Mouse (Mus musculus) MEL (cell line): ENCODE measurements at regions not wholly inside any gene's neighbourhood (a gene's known extent, or its start where the extent isn't known, plus 50 kb on each side); places are given as distances from the start of the nearest gene placed in this dataset.

ENCODE experiments used
- DNase-seq: peaks from one replicate; pipeline ENCODE4 v3.0.0; 2011; ENCODE audit warnings: low read depth, low spot score
- H3K27ac ChIP-seq: 2 replicates; pipeline ENCODE4 v1.5.1; 2012; ENCODE audit warnings: low read depth, mild to moderate bottlenecking, control low read depth, low read length, moderate library complexity; ENCODE audit not compliant: control insufficient read depth
- H3K27me3 ChIP-seq, 2 experiments: fragments of 150-350 bp in 1 of 2; sonication (generic) in 1 of 2; 2 replicates each; pipeline ENCODE4 v1.6.1; 2012; ENCODE audit warnings: low read length in 2 of 2, mild to moderate bottlenecking in 2 of 2, improper control_type of control experiment in 1 of 2, moderate library complexity in 1 of 2; ENCODE audit not compliant: insufficient read depth in 2 of 2, control insufficient read depth in 1 of 2
- H3K36me3 ChIP-seq, 2 experiments: 2 replicates each; pipeline ENCODE4 v1.6.1; 2012 to 2014; ENCODE audit warnings: low read length in 2 of 2, improper control_type of control experiment in 1 of 2, inconsistent platforms in 1 of 2, mild to moderate bottlenecking in 1 of 2; ENCODE audit not compliant: insufficient read depth in 2 of 2, control insufficient read depth in 1 of 2
- H3K4me1 ChIP-seq, 2 experiments: fragments of 150-350 bp in 1 of 2; sonication (generic) in 1 of 2; 2 replicates each; pipeline ENCODE4 v1.6.1; 2012; ENCODE audit warnings: low read length in 2 of 2, improper control_type of control experiment in 1 of 2, mild to moderate bottlenecking in 1 of 2; ENCODE audit not compliant: insufficient read depth in 2 of 2, control insufficient read depth in 1 of 2
- H3K4me3 ChIP-seq, 2 experiments: fragments of 150-350 bp in 1 of 2; sonication (generic) in 1 of 2; 2 replicates each; pipeline ENCODE4 v1.5.1; 2012; ENCODE audit warnings: low read depth in 2 of 2, low read length in 2 of 2, mild to moderate bottlenecking in 2 of 2, moderate library complexity in 2 of 2, control low read depth in 1 of 2, improper control_type of control experiment in 1 of 2; ENCODE audit not compliant: control insufficient read depth in 1 of 2, insufficient read depth in 1 of 2
- H3K79me2 ChIP-seq: 2 replicates; pipeline ENCODE4 v1.6.1; 2012; ENCODE audit warnings: mild to moderate bottlenecking, low read length, moderate library complexity; ENCODE audit not compliant: control insufficient read depth, poor library complexity, insufficient read depth
- H3K9ac ChIP-seq: 2 replicates; pipeline ENCODE4 v1.6.1; 2012; ENCODE audit warnings: low read depth, mild to moderate bottlenecking, control low read depth, low read length, moderate library complexity; ENCODE audit not compliant: control insufficient read depth, poor library complexity, severe bottlenecking
- H3K9me3 ChIP-seq: fragments of 150-350 bp; sonication (generic); replicated peaks from 2 replicates; pipeline ENCODE4 v1.6.1; 2012; ENCODE audit warnings: mild to moderate bottlenecking, low read length, improper control_type of control experiment, moderate library complexity; ENCODE audit not compliant: insufficient read depth
- CHD1 ChIP-seq: IDR thresholded peaks from 2 replicates; pipeline ENCODE4 v1.6.1; 2012; ENCODE audit warnings: low read depth, mild to moderate bottlenecking, inconsistent platforms, low read length, improper control_type of control experiment
- CHD2 ChIP-seq: IDR thresholded peaks from 2 replicates; pipeline ENCODE4 v1.6.1; 2011; ENCODE audit warnings: low read length, improper control_type of control experiment
- CTCF ChIP-seq, 3 experiments: IDR thresholded peaks in 2 of 3; conservative IDR thresholded peaks in 1 of 3; 2 replicates each; pipeline ENCODE4 v1.5.1; 2011 to 2012; ENCODE audit warnings: low read length in 3 of 3, low read depth in 2 of 3, mild to moderate bottlenecking in 2 of 3, improper control_type of control experiment in 1 of 3, inconsistent platforms in 1 of 3, mixed read lengths in 1 of 3, moderate library complexity in 1 of 3; ENCODE audit not compliant: control insufficient read depth in 1 of 3, insufficient read depth in 1 of 3, poor library complexity in 1 of 3, severe bottlenecking in 1 of 3
- ETS1 ChIP-seq: IDR thresholded peaks from 2 replicates; pipeline ENCODE4 v1.6.1; 2012; ENCODE audit warnings: low read depth, mild to moderate bottlenecking, inconsistent platforms, low read length, improper control_type of control experiment, moderate library complexity
- KAT2A ChIP-seq: conservative IDR thresholded peaks from 2 replicates; pipeline ENCODE4 v1.6.1; 2012; ENCODE audit warnings: low read depth, low read length, improper control_type of control experiment, inconsistent platforms
- MXI1 ChIP-seq: IDR thresholded peaks from 2 replicates; pipeline ENCODE4 v1.6.1; 2011; ENCODE audit warnings: mild to moderate bottlenecking, low read depth, low read length, improper control_type of control experiment
- MYC ChIP-seq: IDR thresholded peaks from 2 replicates; pipeline ENCODE4 v1.6.1; 2011; ENCODE audit warnings: low read depth, mild to moderate bottlenecking, low read length, improper control_type of control experiment, moderate library complexity
- NELFE ChIP-seq: IDR thresholded peaks from 2 replicates; pipeline ENCODE4 v1.6.1; 2011; ENCODE audit warnings: low read depth, low read length, improper control_type of control experiment
- POLR2AphosphoS2 ChIP-seq: IDR thresholded peaks from 2 replicates; pipeline ENCODE4 v1.6.1; 2011; ENCODE audit warnings: low read length, improper control_type of control experiment
- RAD21 ChIP-seq: IDR thresholded peaks from 2 replicates; pipeline ENCODE4 v1.6.1; 2011; ENCODE audit warnings: mild to moderate bottlenecking, low read depth, low read length, improper control_type of control experiment
- SIN3A ChIP-seq: IDR thresholded peaks from 2 replicates; pipeline ENCODE4 v1.6.1; 2012; ENCODE audit warnings: low read length, improper control_type of control experiment, inconsistent platforms
- SMC3 ChIP-seq: IDR thresholded peaks from 2 replicates; pipeline ENCODE4 v1.6.1; 2011; ENCODE audit warnings: low read depth, low read length, improper control_type of control experiment
- TAL1 ChIP-seq: IDR thresholded peaks from 2 replicates; pipeline ENCODE4 v1.6.1; 2012; ENCODE audit warnings: mild to moderate bottlenecking, inconsistent platforms, low read length, moderate library complexity, mixed read lengths
- TBP ChIP-seq: IDR thresholded peaks from 2 replicates; pipeline ENCODE4 v1.8.0; 2011; ENCODE audit warnings: low read depth, low read length, improper control_type of control experiment
- UBTF ChIP-seq: IDR thresholded peaks from 2 replicates; pipeline ENCODE4 v1.6.1; 2012; ENCODE audit warnings: low read depth, mild to moderate bottlenecking, inconsistent platforms, low read length, improper control_type of control experiment, moderate library complexity, borderline replicate concordance; ENCODE audit not compliant: insufficient read depth
- ZMIZ1 ChIP-seq: IDR thresholded peaks from 2 replicates; pipeline ENCODE4 v1.6.1; 2012; ENCODE audit warnings: low read depth, mild to moderate bottlenecking, inconsistent platforms, low read length, improper control_type of control experiment, moderate library complexity

- Histone ChIP-seq H3K79me2 (no peaks in the 10 kb centered on the region), H3K9ac (no peak overlapping the region), H3K4me3 (no peak overlapping the region), H3K36me3 (no peaks in the 10 kb centered on the region), H3K4me1 (no peaks in the 10 kb centered on the region), H3K27me3 (no peaks in the 10 kb centered on the region), H3K27ac (no peak overlapping the region), H3K9me3 (no peaks in the 10 kb centered on the region)
- TF ChIP-seq CHD2: no peak
- TF ChIP-seq UBTF: no peak
- no peak for TF ChIP-seq KAT2A
- TF ChIP-seq SMC3: no peak
- TF ChIP-seq MXI1: no peak
- TF ChIP-seq CHD1: no peak
- DNase-seq: no peak
Observed at GRCm38 (mm10) chr16:58236857-58237256, 171.4 kb upstream of the Dcbld2 start.

- TF ChIP-seq MYC (no peak), TAL1 (no peak), TBP (peak; percentile 59; the same call in 1 of the 2 replicates), ZMIZ1 (no peak), POLR2AphosphoS2 (peak; percentile 85; the same call in 1 of the 2 replicates), NELFE (peak; percentile 40; the same call in 1 of the 2 replicates), ETS1 (peak; percentile 53; the same call in 1 of the 2 replicates), SIN3A (0 out of 2 replicates have a peak, but pooled peaks have one; percentile 21)
- Histone ChIP-seq H3K27me3 (peaks cover 4 to 9% of the 10 kb centered on the region in 2 experiments), H3K9ac (no peak overlapping the region)
Observed at GRCm38 (mm10) chr16:58276281-58276680, 132.0 kb upstream of the Dcbld2 start.

GRCm38 (mm10) chr16:58281474-58281873, 126.8 kb upstream of the Dcbld2 start:
- TF ChIP-seq TBP: no peak
- peak; percentile 43 for TF ChIP-seq SMC3
- TF ChIP-seq RAD21: peak; percentile 38
- peak in 1 of 3 experiments; percentile 37; a peak in 2 of 6 replicates for TF ChIP-seq CTCF (IDR thresholded peaks at IDR 0.05 in 2 of 3, conservative IDR thresholded peaks at IDR 0.05 in 1 of 3; ENCODE audit: control insufficient read depth in 1 of 3, insufficient read depth in 1 of 3, low read depth in 2 of 3, low read length in 3 of 3, poor library complexity in 1 of 3, severe bottlenecking in 1 of 3)
- H3K9me3 ChIP-seq: no peaks in the 10 kb centered on the region
- no peak overlapping the region for H3K4me3 ChIP-seq
- no peaks in the 10 kb centered on the region for H3K4me1 ChIP-seq
- H3K27ac ChIP-seq: no peak overlapping the region
- H3K9ac ChIP-seq: no peak overlapping the region
- H3K27me3 ChIP-seq: no peaks in the 10 kb centered on the region; a peak in 3 of 4 replicates
- no peak for DNase-seq
- H3K79me2 ChIP-seq: no peaks in the 10 kb centered on the region
- H3K36me3 ChIP-seq: no peaks in the 10 kb centered on the region

More at GRCm38 (mm10) chr16:58276281-58276680, 132.0 kb upstream of the Dcbld2 start:
- H3K9me3 ChIP-seq: no peaks in the 10 kb centered on the region
- DNase-seq: no peak
- H3K27ac ChIP-seq: no peak overlapping the region
- no peaks in the 10 kb centered on the region for H3K36me3 ChIP-seq
- H3K4me1 ChIP-seq: peaks cover 0 to 7% of the 10 kb centered on the region in 2 experiments; a peak in 1 of 4 replicates
- H3K4me3 ChIP-seq: no peak overlapping the region
- no peaks in the 10 kb centered on the region for H3K79me2 ChIP-seq
